Mouse (Mus musculus) limb, embryonic 14.5 days (tissue): Measurements from ENCODE around the gene Fam189a1. TPM values are rescaled to one million over a fixed set of nuclear protein-coding genes. Genes with fewer than 3 reads are reported as not detected.

ENCODE experiments used
- ATAC-seq: fragments of 200-750 bp; cut with Nextera tagmentation; 2 replicates; pipeline ENCODE4 v1.8.0; 2017; ENCODE audit warnings: low read depth, moderate number of reproducible peaks, moderate TSS enrichment; ENCODE audit not compliant: low FRiP score
- DNase-seq: peaks from one replicate; pipeline ENCODE4 v3.0.0-alpha.2; 2015; ENCODE audit warnings: low spot score
- H3K27ac ChIP-seq: fragments of 300-500 bp; sonication (generic); replicated peaks from 2 replicates; pipeline ENCODE4 v1.5.1; 2014; ENCODE audit warnings: low read depth, mild to moderate bottlenecking, low read length, moderate library complexity, mixed read lengths
- H3K27me3 ChIP-seq: fragments of 300-500 bp; sonication (generic); 2 replicates; pipeline ENCODE4 v1.6.1; 2014; ENCODE audit warnings: low read length, mixed read lengths; ENCODE audit not compliant: control insufficient read depth, insufficient read depth
- H3K36me3 ChIP-seq: fragments of 300-500 bp; sonication (generic); 2 replicates; pipeline ENCODE4 v1.6.1; 2014; ENCODE audit warnings: mild to moderate bottlenecking, low read length, moderate library complexity, mixed read lengths; ENCODE audit not compliant: control insufficient read depth, insufficient read depth
- H3K4me1 ChIP-seq: fragments of 300-500 bp; sonication (generic); 2 replicates; pipeline ENCODE4 v1.6.1; 2014; ENCODE audit warnings: antibody characterized with exemption, low read length, mixed read lengths; ENCODE audit not compliant: control insufficient read depth, insufficient read depth
- H3K4me2 ChIP-seq: fragments of 300-500 bp; sonication (generic); replicated peaks from 2 replicates; pipeline ENCODE4 v1.6.1; 2014; ENCODE audit warnings: low read depth, mild to moderate bottlenecking, low read length, moderate library complexity; ENCODE audit not compliant: severe bottlenecking
- H3K4me3 ChIP-seq: fragments of 300-500 bp; sonication (generic); replicated peaks from 2 replicates; pipeline ENCODE4 v1.5.1; 2014; ENCODE audit warnings: low read length
- H3K9ac ChIP-seq: fragments of 300-500 bp; sonication (generic); 2 replicates; pipeline ENCODE4 v1.6.1; 2014; ENCODE audit warnings: mild to moderate bottlenecking, low read depth, low read length, moderate library complexity; ENCODE audit not compliant: severe bottlenecking
- H3K9me3 ChIP-seq: fragments of 300-500 bp; sonication (generic); 2 replicates; pipeline ENCODE4 v1.6.1; 2016; ENCODE audit warnings: low read length; ENCODE audit not compliant: control insufficient read depth
- POLR2A ChIP-seq: fragments of 200-500 bp; IDR thresholded peaks from 2 replicates; pipeline ENCODE4 v1.8.0; 2012; ENCODE audit warnings: inconsistent platforms, mild to moderate bottlenecking, moderate library complexity, borderline replicate concordance; ENCODE audit not compliant: insufficient read depth, insufficient read length; ENCODE audit errors: extremely low read depth
- WGBS: fragments of 180-500 bp; shearing (Covaris S2); extraction: QIAGEN DNeasy Blood & Tissue Kit; methylation state at CpG from one replicate; pipeline ENCODE4 v1.1.7; 2014; 5-methylcytosine and 5-hydroxymethylcytosine counted together
- polyA plus RNA-seq, 2 experiments: library from polyadenylated mRNA; depleted of rRNA in 1 of 2; stranded (reverse) in 1 of 2; unstranded in 1 of 2; fragments of >200 nt; fragmentation: Nextera tagmentation in 1 of 2; extraction: Ambion mirVana in 1 of 2; gene quantifications; 2 replicates each; pipeline versions ENCODE4 v1.2.1 to v1.2.3; 2012 to 2014

The Fam189a1 gene
- polyA plus RNA-seq, 2 experiments: 7.4 to 15.1 TPM

- Histone ChIP-seq H3K27ac (no peak overlapping the region), H3K4me3 (no peak overlapping the region), H3K27me3 (no peaks in the 10 kb centered on the region), H3K9me3 (no peaks in the 10 kb centered on the region), H3K4me2 (no peak overlapping the region), H3K4me1 (peaks cover 3% of the 10 kb centered on the region; the same call in 1 of the 2 replicates), H3K36me3 (no peaks in the 10 kb centered on the region), H3K9ac (no peak overlapping the region)
- WGBS: 78% methylated on average over 11 of the region's 11 CpGs
- ATAC-seq (no peak), DNase-seq (no peak)
- no peak for TF ChIP-seq POLR2A
Observed at GRCm38 (mm10) chr7:64884187-64884862, 272.0 kb downstream of the Fam189a1 start.

GRCm38 (mm10) chr7:64882243-64882642, 274.1 kb downstream of the Fam189a1 start:
- H3K9ac ChIP-seq: no peak overlapping the region
- H3K4me1 ChIP-seq: peaks cover 3% of the 10 kb centered on the region; the same call in 1 of the 2 replicates
- H3K4me3 ChIP-seq: no peak overlapping the region
- 44% methylated on average over 6 of the region's 6 CpGs for WGBS
- no peaks in the 10 kb centered on the region for H3K9me3 ChIP-seq
- H3K27me3 ChIP-seq: no peaks in the 10 kb centered on the region
- DNase-seq (peak; percentile 20), ATAC-seq (peak; percentile 79)
- TF ChIP-seq POLR2A: no peak
- H3K36me3 ChIP-seq: no peaks in the 10 kb centered on the region
- H3K27ac ChIP-seq: 0 out of 2 replicates have a peak overlapping the region, but pooled peaks have one; percentile 26
- no peak overlapping the region for H3K4me2 ChIP-seq

GRCm38 (mm10) chr7:64881387-64881786, 275.0 kb downstream of the Fam189a1 start:
- ATAC-seq (no peak), DNase-seq (no peak)
- Histone ChIP-seq H3K4me2 (no peak overlapping the region), H3K27ac (no peak overlapping the region), H3K36me3 (no peaks in the 10 kb centered on the region), H3K27me3 (no peaks in the 10 kb centered on the region), H3K9ac (no peak overlapping the region), H3K4me1 (peaks cover 3% of the 10 kb centered on the region; the same call in 1 of the 2 replicates), H3K9me3 (no peaks in the 10 kb centered on the region), H3K4me3 (no peak overlapping the region)
- no peak for TF ChIP-seq POLR2A
- 68% methylated on average over 7 of the region's 7 CpGs for WGBS

GRCm38 (mm10) chr7:64880415-64880814, 276.0 kb downstream of the Fam189a1 start:
- WGBS: 61% methylated on average over 5 of the region's 5 CpGs
- Histone ChIP-seq H3K9me3 (no peaks in the 10 kb centered on the region), H3K27me3 (no peaks in the 10 kb centered on the region), H3K36me3 (no peaks in the 10 kb centered on the region), H3K4me2 (no peak overlapping the region), H3K4me3 (no peak overlapping the region), H3K4me1 (peaks cover 3% of the 10 kb centered on the region; the same call in 1 of the 2 replicates), H3K9ac (no peak overlapping the region), H3K27ac (no peak overlapping the region)
- no peak for TF ChIP-seq POLR2A
- no peak for DNase-seq
- ATAC-seq: no peak

- no peak for TF ChIP-seq POLR2A
Observed at GRCm38 (mm10) chr7:64874941-64875340, 281.4 kb downstream of the Fam189a1 start.

More at GRCm38 (mm10) chr7:64874941-64875340, 281.4 kb downstream of the Fam189a1 start:
- Histone ChIP-seq H3K9me3 (no peaks in the 10 kb centered on the region), H3K4me3 (no peak overlapping the region), H3K4me2 (no peak overlapping the region), H3K36me3 (no peaks in the 10 kb centered on the region), H3K27ac (no peak overlapping the region), H3K9ac (no peak overlapping the region), H3K4me1 (peaks cover 7% of the 10 kb centered on the region), H3K27me3 (no peaks in the 10 kb centered on the region)
- no peak for DNase-seq
- ATAC-seq: no peak
- WGBS: 86% methylated on average over 4 of the region's 4 CpGs
